Mouse (Mus musculus) erythroblast, embryonic 14.5 days (primary cell): ENCODE measurements around the gene Ror1. TPM values are rescaled to one million over a fixed set of nuclear protein-coding genes. Genes with fewer than 3 reads are reported as not detected.

Source experiments
- H3K27me3 ChIP-seq: 2 replicates; pipeline ENCODE4 v1.6.1; 2012; ENCODE audit warnings: inconsistent platforms; ENCODE audit not compliant: control insufficient read depth
- H3K36me3 ChIP-seq: 2 replicates; pipeline ENCODE4 v1.6.1; 2012; ENCODE audit warnings: mild to moderate bottlenecking, inconsistent platforms; ENCODE audit not compliant: control insufficient read depth
- H3K4me1 ChIP-seq: 2 replicates; pipeline ENCODE4 v1.6.1; 2012; ENCODE audit warnings: inconsistent platforms; ENCODE audit not compliant: control insufficient read depth
- H3K4me3 ChIP-seq: replicated peaks from 2 replicates; pipeline ENCODE3; 2012; ENCODE audit warnings: moderate library complexity, mild to moderate bottlenecking, inconsistent platforms
- H3K9me3 ChIP-seq: 2 replicates; pipeline ENCODE4 v1.6.1; 2012; ENCODE audit warnings: low read length, inconsistent platforms, mixed read lengths; ENCODE audit not compliant: control insufficient read depth
- GATA1 ChIP-seq: IDR thresholded peaks from 2 replicates; pipeline ENCODE4 v1.6.1; 2012; ENCODE audit warnings: low read length, inconsistent platforms, mixed read lengths
- TAL1 ChIP-seq: IDR thresholded peaks from 3 replicates; pipeline ENCODE4 v1.6.1; 2012; ENCODE audit warnings: low read length, inconsistent platforms, mixed read lengths
- polyA plus RNA-seq: library from polyadenylated mRNA; stranded (reverse); fragments of >175 nt; gene quantifications from 2 replicates; pipeline ENCODE4 v1.2.3, GENCODE M21; 2012

The Ror1 gene
- polyA plus RNA-seq, 1 experiment: not detected

GRCm38 (mm10) chr4:100287829-100288228 lies 192.2 kb downstream of the Ror1 start:
- Histone ChIP-seq H3K9me3 (0 out of 2 replicates have a peak, but pooled peaks cover 2% of the 10 kb centered on the region), H3K27me3 (no peaks in the 10 kb centered on the region), H3K4me3 (no peak overlapping the region), H3K36me3 (no peaks in the 10 kb centered on the region), H3K4me1 (no peaks in the 10 kb centered on the region)
- TF ChIP-seq TAL1 (no peak), GATA1 (no peak)

- Histone ChIP-seq H3K4me3 (no peak overlapping the region), H3K4me1 (no peaks in the 10 kb centered on the region), H3K36me3 (no peaks in the 10 kb centered on the region), H3K27me3 (no peaks in the 10 kb centered on the region), H3K9me3 (no peaks in the 10 kb centered on the region)
- TF ChIP-seq TAL1 (no peak), GATA1 (no peak)
These were observed 195.5 kb downstream of the Ror1 start for GRCm38 (mm10) chr4:100291015-100291651.

- no peaks in the 10 kb centered on the region for H3K27me3 ChIP-seq
- no peaks in the 10 kb centered on the region for H3K36me3 ChIP-seq
- no peaks in the 10 kb centered on the region for H3K4me1 ChIP-seq
- H3K9me3 ChIP-seq: no peaks in the 10 kb centered on the region
- TF ChIP-seq GATA1 (no peak), TAL1 (no peak)
- no peak overlapping the region for H3K4me3 ChIP-seq
These were observed 202.1 kb downstream of the Ror1 start for GRCm38 (mm10) chr4:100297678-100298077.

- H3K9me3 ChIP-seq: no peaks in the 10 kb centered on the region
- TF ChIP-seq GATA1 (no peak), TAL1 (no peak)
- no peak overlapping the region for H3K4me3 ChIP-seq
- H3K36me3 ChIP-seq: no peaks in the 10 kb centered on the region
- H3K4me1 ChIP-seq: no peaks in the 10 kb centered on the region
- H3K27me3 ChIP-seq: no peaks in the 10 kb centered on the region
These were observed 203.0 kb downstream of the Ror1 start for GRCm38 (mm10) chr4:100298566-100298965.

GRCm38 (mm10) chr4:100300171-100300570 lies 204.6 kb downstream of the Ror1 start:
- no peaks in the 10 kb centered on the region for H3K27me3 ChIP-seq
- TF ChIP-seq GATA1 (no peak), TAL1 (no peak)
- H3K4me3 ChIP-seq: no peak overlapping the region
- no peaks in the 10 kb centered on the region for H3K9me3 ChIP-seq
- no peaks in the 10 kb centered on the region for H3K4me1 ChIP-seq
- no peaks in the 10 kb centered on the region for H3K36me3 ChIP-seq

- TF ChIP-seq TAL1 (no peak), GATA1 (no peak)
- Histone ChIP-seq H3K27me3 (no peaks in the 10 kb centered on the region), H3K36me3 (no peaks in the 10 kb centered on the region), H3K4me3 (no peak overlapping the region), H3K9me3 (no peaks in the 10 kb centered on the region), H3K4me1 (no peaks in the 10 kb centered on the region)
These were observed 205.8 kb downstream of the Ror1 start for GRCm38 (mm10) chr4:100301423-100301822.

- Histone ChIP-seq H3K4me3 (no peak overlapping the region), H3K9me3 (peaks cover 6% of the 10 kb centered on the region; the same call in 1 of the 2 replicates)
- no peak for TF ChIP-seq TAL1
- no peak for TF ChIP-seq GATA1
These were observed 211.8 kb downstream of the Ror1 start for GRCm38 (mm10) chr4:100307365-100307764.

GRCm38 (mm10) chr4:100311775-100312537 lies 216.4 kb downstream of the Ror1 start:
- Histone ChIP-seq H3K4me3 (no peak overlapping the region), H3K4me1 (no peaks in the 10 kb centered on the region), H3K27me3 (no peaks in the 10 kb centered on the region), H3K9me3 (peaks cover 12% of the 10 kb centered on the region), H3K36me3 (no peaks in the 10 kb centered on the region)
- TF ChIP-seq GATA1: no peak
- no peak for TF ChIP-seq TAL1

More at GRCm38 (mm10) chr4:100307365-100307764, 211.8 kb downstream of the Ror1 start:
- H3K36me3 ChIP-seq: no peaks in the 10 kb centered on the region
- no peaks in the 10 kb centered on the region for H3K27me3 ChIP-seq
- H3K4me1 ChIP-seq: no peaks in the 10 kb centered on the region

DNA sequence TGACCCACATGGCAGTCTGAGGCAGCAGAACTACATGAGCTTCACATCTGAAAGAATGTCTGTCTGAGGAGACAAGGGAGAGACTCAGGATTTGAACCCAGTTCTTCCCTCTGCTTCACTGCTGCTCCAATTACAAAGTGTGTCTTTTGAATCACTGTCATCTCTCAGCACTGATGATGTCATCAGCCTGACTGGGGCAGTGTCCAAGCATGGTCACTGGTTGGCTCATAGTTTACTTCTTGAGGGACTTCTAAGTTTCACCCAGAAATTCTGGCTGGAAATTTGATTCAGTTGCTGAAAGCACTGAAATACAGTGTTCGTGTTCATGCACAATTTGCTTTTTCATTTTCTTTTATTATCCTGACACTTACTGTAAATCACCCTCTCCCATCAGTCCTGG lies 219.5 kb downstream of the Ror1 start:
- Histone ChIP-seq H3K4me3 (no peak overlapping the region), H3K27me3 (no peaks in the 10 kb centered on the region), H3K36me3 (no peaks in the 10 kb centered on the region), H3K4me1 (no peaks in the 10 kb centered on the region), H3K9me3 (peaks cover 18% of the 10 kb centered on the region)
- TF ChIP-seq TAL1: no peak
- no peak for TF ChIP-seq GATA1
